Mouse (Mus musculus): Measurements from ENCODE around the gene Mbtps2. TPM values are rescaled to one million over a fixed set of nuclear protein-coding genes. Genes with fewer than 3 reads are reported as not detected.

The Mbtps2 gene
- polyA plus RNA-seq, 1 experiment from 2014 or later = 20.1 TPM

GRCm38 (mm10) chrX:157568840-157569239 is 29.7 kb downstream of the Mbtps2 start, which contains the start of gene Yy2:
Gene Yy2, minus strand, starts transcription at chrX:157568985.
- no peak within 1 kb of the TSS for H3K9ac ChIP-seq (ENCODE audit: low read length)
- H3K36me3 ChIP-seq (ENCODE audit: control insufficient read depth, insufficient read depth, low read length) = no peaks in the 10 kb centered on the region
- H3K9me3 ChIP-seq (replicated peaks; ENCODE audit: control insufficient read depth, low read length) = no peaks in the 10 kb centered on the region
- H3K27ac ChIP-seq (ENCODE audit: low read length) = no peak within 1 kb of the TSS
- no peaks in the 10 kb centered on the region for H3K4me1 ChIP-seq (ENCODE audit: control insufficient read depth, insufficient read depth, low read length)
- 88% methylated on average over 26 of the region's 26 CpGs for WGBS
- no peak for ATAC-seq (ENCODE audit: insufficient read depth, low FRiP score)
- H3K27me3 ChIP-seq (ENCODE audit: control insufficient read depth, insufficient read depth, low read length) = no peaks in the 10 kb centered on the region
- no peak within 1 kb of the TSS for H3K4me2 ChIP-seq (ENCODE audit: low read depth, low read length)
- no peak within 1 kb of the TSS for H3K4me3 ChIP-seq (replicated peaks; ENCODE audit: low read length)

DNA sequence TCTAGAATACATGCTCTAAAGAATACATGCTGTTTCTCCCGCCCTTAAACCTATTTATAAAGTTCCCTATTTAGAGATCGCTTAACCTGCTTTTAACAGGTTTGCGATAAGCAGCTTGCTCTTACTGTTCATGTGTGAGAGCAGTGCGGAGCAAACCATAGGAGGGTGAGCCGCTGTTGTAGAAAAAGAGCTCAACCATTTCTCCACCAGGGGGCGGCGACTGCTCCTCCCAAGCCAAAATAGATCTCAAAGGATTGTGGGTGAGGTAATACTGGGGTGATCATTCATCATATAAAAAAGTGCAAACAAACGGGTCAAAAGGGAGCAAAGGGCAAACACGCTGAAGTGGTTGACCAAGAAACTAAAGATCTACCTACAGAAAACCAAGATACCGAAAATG is 34.7 kb downstream of the Mbtps2 start:
- Histone ChIP-seq H3K36me3 (ENCODE audit: control insufficient read depth, insufficient read depth, low read length) (no peaks in the 10 kb centered on the region), H3K27me3 (ENCODE audit: control insufficient read depth, insufficient read depth, low read length) (no peaks in the 10 kb centered on the region), H3K4me3 (replicated peaks; ENCODE audit: low read length) (no peak overlapping the region), H3K9ac (ENCODE audit: low read length) (no peak overlapping the region), H3K4me1 (ENCODE audit: control insufficient read depth, insufficient read depth, low read length) (no peaks in the 10 kb centered on the region), H3K4me2 (ENCODE audit: low read depth, low read length) (no peak overlapping the region), H3K27ac (ENCODE audit: low read length) (no peak overlapping the region), H3K9me3 (replicated peaks; ENCODE audit: control insufficient read depth, low read length) (no peaks in the 10 kb centered on the region)
- 80% methylated on average over 10 of the region's 10 CpGs for WGBS
- no peak for ATAC-seq (ENCODE audit: insufficient read depth, low FRiP score)

DNA sequence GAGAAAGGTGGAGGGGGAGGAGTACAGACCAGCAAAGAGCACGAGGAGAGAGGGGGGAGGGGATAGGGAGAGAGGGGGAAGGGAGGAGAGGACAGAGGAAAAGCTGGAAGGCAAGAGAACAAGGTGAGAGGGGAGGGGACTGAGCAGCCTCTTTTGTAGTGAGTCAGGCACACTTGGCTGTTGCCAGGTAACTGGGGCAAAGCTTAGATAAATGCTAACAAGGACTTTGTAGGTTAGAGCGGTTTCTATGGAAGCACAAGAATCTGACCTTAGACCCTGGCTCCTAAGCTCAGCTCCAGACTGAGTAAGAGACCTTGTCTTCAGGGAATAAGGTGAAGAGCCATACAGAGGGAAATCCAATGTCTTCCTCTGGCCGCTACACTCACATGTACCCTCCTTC is 51.4 kb downstream of the Mbtps2 start:
- Histone ChIP-seq H3K27me3 (ENCODE audit: control insufficient read depth, insufficient read depth, low read length) (no peaks in the 10 kb centered on the region), H3K9me3 (replicated peaks; ENCODE audit: control insufficient read depth, low read length) (no peaks in the 10 kb centered on the region), H3K9ac (ENCODE audit: low read length) (no peak overlapping the region), H3K4me2 (ENCODE audit: low read depth, low read length) (no peak overlapping the region), H3K4me1 (ENCODE audit: control insufficient read depth, insufficient read depth, low read length) (no peaks in the 10 kb centered on the region), H3K4me3 (replicated peaks; ENCODE audit: low read length) (no peak overlapping the region), H3K27ac (ENCODE audit: low read length) (no peak overlapping the region), H3K36me3 (ENCODE audit: control insufficient read depth, insufficient read depth, low read length) (no peaks in the 10 kb centered on the region)
- peak; percentile 80 for ATAC-seq (ENCODE audit: insufficient read depth, low FRiP score)
- 31% methylated on average over 3 of the region's 3 CpGs for WGBS

- Histone ChIP-seq H3K4me1 (ENCODE audit: control insufficient read depth, insufficient read depth, low read length) (no peaks in the 10 kb centered on the region), H3K36me3 (ENCODE audit: control insufficient read depth, insufficient read depth, low read length) (no peaks in the 10 kb centered on the region), H3K9me3 (replicated peaks; ENCODE audit: control insufficient read depth, low read length) (no peaks in the 10 kb centered on the region), H3K4me3 (replicated peaks; ENCODE audit: low read length) (no peak overlapping the region), H3K27ac (ENCODE audit: low read length) (no peak overlapping the region), H3K4me2 (ENCODE audit: low read depth, low read length) (no peak overlapping the region), H3K27me3 (ENCODE audit: control insufficient read depth, insufficient read depth, low read length) (no peaks in the 10 kb centered on the region), H3K9ac (ENCODE audit: low read length) (no peak overlapping the region)
- 65% methylated on average over 5 of the region's 5 CpGs for WGBS
- no peak for ATAC-seq (ENCODE audit: insufficient read depth, low FRiP score)
These were observed 92.1 kb downstream of the Mbtps2 start for GRCm38 (mm10) chrX:157506400-157506799.

- no peak for ATAC-seq (ENCODE audit: insufficient read depth, low FRiP score)
- no peak overlapping the region for H3K27ac ChIP-seq (ENCODE audit: low read length)
- H3K4me3 ChIP-seq (replicated peaks; ENCODE audit: low read length) = no peak overlapping the region
- H3K9ac ChIP-seq (ENCODE audit: low read length) = no peak overlapping the region
- no peaks in the 10 kb centered on the region for H3K4me1 ChIP-seq (ENCODE audit: control insufficient read depth, insufficient read depth, low read length)
- no peak overlapping the region for H3K4me2 ChIP-seq (ENCODE audit: low read depth, low read length)
- H3K9me3 ChIP-seq (replicated peaks; ENCODE audit: control insufficient read depth, low read length) = no peaks in the 10 kb centered on the region
- H3K27me3 ChIP-seq (ENCODE audit: control insufficient read depth, insufficient read depth, low read length) = no peaks in the 10 kb centered on the region
- WGBS = 43% methylated on average over 1 of the region's 1 CpGs
- no peaks in the 10 kb centered on the region for H3K36me3 ChIP-seq (ENCODE audit: control insufficient read depth, insufficient read depth, low read length)
These were observed 94.0 kb downstream of the Mbtps2 start for GRCm38 (mm10) chrX:157504506-157504905.

- Histone ChIP-seq H3K4me2 (ENCODE audit: low read depth, low read length) (no peak overlapping the region), H3K4me1 (ENCODE audit: control insufficient read depth, insufficient read depth, low read length) (no peaks in the 10 kb centered on the region), H3K36me3 (ENCODE audit: control insufficient read depth, insufficient read depth, low read length) (no peaks in the 10 kb centered on the region), H3K27me3 (ENCODE audit: control insufficient read depth, insufficient read depth, low read length) (no peaks in the 10 kb centered on the region), H3K9ac (ENCODE audit: low read length) (no peak overlapping the region), H3K4me3 (replicated peaks; ENCODE audit: low read length) (no peak overlapping the region), H3K27ac (ENCODE audit: low read length) (no peak overlapping the region), H3K9me3 (replicated peaks; ENCODE audit: control insufficient read depth, low read length) (no peaks in the 10 kb centered on the region)
- WGBS = 67% methylated on average over 2 of the region's 2 CpGs
- no peak for ATAC-seq (ENCODE audit: insufficient read depth, low FRiP score)
These were observed 96.6 kb downstream of the Mbtps2 start for GRCm38 (mm10) chrX:157501871-157502270.

DNA sequence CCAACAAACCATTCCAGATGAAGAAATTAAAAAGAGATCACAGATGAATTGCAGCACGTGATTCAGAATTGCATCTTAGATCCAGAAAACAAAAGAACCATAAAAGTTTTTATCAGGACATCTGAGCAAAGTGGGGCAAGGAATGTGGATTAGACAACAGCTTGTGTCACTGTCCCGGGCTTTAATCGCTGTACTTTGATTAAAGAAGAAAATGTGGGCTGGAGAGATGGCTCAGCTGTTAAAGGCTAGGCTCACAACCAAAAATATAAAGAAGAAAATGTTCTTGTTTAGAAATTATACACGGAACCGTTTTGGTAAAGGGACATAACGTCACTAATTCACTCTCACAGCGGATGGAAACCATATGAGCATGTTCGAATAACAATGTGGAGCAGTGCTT is 98.5 kb downstream of the Mbtps2 start:
- no peaks in the 10 kb centered on the region for H3K9me3 ChIP-seq (replicated peaks; ENCODE audit: control insufficient read depth, low read length)
- H3K9ac ChIP-seq (ENCODE audit: low read length) = no peak overlapping the region
- WGBS = 68% methylated on average over 8 of the region's 8 CpGs
- no peak overlapping the region for H3K4me2 ChIP-seq (ENCODE audit: low read depth, low read length)
- H3K4me3 ChIP-seq (replicated peaks; ENCODE audit: low read length) = no peak overlapping the region
- H3K27ac ChIP-seq (ENCODE audit: low read length) = no peak overlapping the region
- no peaks in the 10 kb centered on the region for H3K4me1 ChIP-seq (ENCODE audit: control insufficient read depth, insufficient read depth, low read length)
- no peaks in the 10 kb centered on the region for H3K36me3 ChIP-seq (ENCODE audit: control insufficient read depth, insufficient read depth, low read length)
- H3K27me3 ChIP-seq (ENCODE audit: control insufficient read depth, insufficient read depth, low read length) = no peaks in the 10 kb centered on the region
- no peak for ATAC-seq (ENCODE audit: insufficient read depth, low FRiP score)

DNA sequence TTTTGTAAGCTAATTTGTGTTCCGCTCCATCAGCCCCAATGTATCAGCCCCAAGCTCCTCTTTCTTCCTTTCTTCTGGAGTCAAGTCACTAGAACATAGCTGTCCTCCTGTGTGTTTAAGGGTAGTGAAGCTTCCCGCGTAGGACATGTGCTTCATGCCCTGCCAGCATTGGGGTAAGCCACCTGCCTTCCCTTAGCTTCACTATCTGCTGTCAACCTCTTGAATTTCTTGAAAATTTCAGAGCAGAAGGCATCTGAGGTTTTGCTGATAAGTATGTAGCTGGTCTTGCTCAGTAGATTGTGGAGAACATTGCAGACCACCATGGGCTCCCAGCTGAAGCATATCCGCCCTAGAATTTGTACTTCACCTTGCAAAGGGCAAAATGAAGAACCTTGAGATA is 105.4 kb downstream of the Mbtps2 start:
- no peak for ATAC-seq (ENCODE audit: insufficient read depth, low FRiP score)
- Histone ChIP-seq H3K36me3 (ENCODE audit: control insufficient read depth, insufficient read depth, low read length) (no peaks in the 10 kb centered on the region), H3K4me1 (ENCODE audit: control insufficient read depth, insufficient read depth, low read length) (no peaks in the 10 kb centered on the region), H3K4me3 (replicated peaks; ENCODE audit: low read length) (no peak overlapping the region), H3K27me3 (ENCODE audit: control insufficient read depth, insufficient read depth, low read length) (no peaks in the 10 kb centered on the region), H3K9ac (ENCODE audit: low read length) (no peak overlapping the region), H3K27ac (ENCODE audit: low read length) (no peak overlapping the region), H3K4me2 (ENCODE audit: low read depth, low read length) (no peak overlapping the region), H3K9me3 (replicated peaks; ENCODE audit: control insufficient read depth, low read length) (no peaks in the 10 kb centered on the region)
- WGBS = 89% methylated on average over 4 of the region's 4 CpGs

- peak; percentile 96 for ATAC-seq (ENCODE audit: insufficient read depth, low FRiP score)
- H3K9ac ChIP-seq (ENCODE audit: low read length) = peak within 1 kb of the TSS; percentile 78
These were observed 106.4 kb downstream of the Mbtps2 start, which contains the start of gene Sms for GRCm38 (mm10) chrX:157491944-157492726. Gene Sms, minus strand, starts transcription at chrX:157492287.

More at GRCm38 (mm10) chrX:157491944-157492726, 106.4 kb downstream of the Mbtps2 start, which contains the start of gene Sms:
- 12% methylated on average over 33 of the region's 45 CpGs for WGBS
- Histone ChIP-seq H3K36me3 (ENCODE audit: control insufficient read depth, insufficient read depth, low read length) (no peaks in the 10 kb centered on the region), H3K9me3 (replicated peaks; ENCODE audit: control insufficient read depth, low read length) (no peaks in the 10 kb centered on the region), H3K4me1 (ENCODE audit: control insufficient read depth, insufficient read depth, low read length) (no peaks in the 10 kb centered on the region), H3K4me3 (replicated peaks; ENCODE audit: low read length) (peak within 1 kb of the TSS; percentile 63), H3K27me3 (ENCODE audit: control insufficient read depth, insufficient read depth, low read length) (no peaks in the 10 kb centered on the region), H3K27ac (ENCODE audit: low read length) (peak within 1 kb of the TSS; percentile 60), H3K4me2 (ENCODE audit: low read depth, low read length) (peak within 1 kb of the TSS; percentile 62)
